Mouse (Mus musculus) testis, adult 2 months (tissue): ENCODE measurements around the gene Spen.

ENCODE experiments used
- CTCF ChIP-seq: fragments of 200-500 bp; IDR thresholded peaks from 2 replicates; pipeline ENCODE4 v1.5.1; 2012; ENCODE audit warnings: low read depth, mild to moderate bottlenecking, inconsistent platforms, low read length, moderate library complexity; ENCODE audit not compliant: control insufficient read depth, insufficient read depth, insufficient replicate concordance
- POLR2A ChIP-seq: fragments of 200-500 bp; IDR thresholded peaks from 2 replicates; pipeline ENCODE4 v1.6.1; 2012; ENCODE audit warnings: low read depth, mild to moderate bottlenecking, inconsistent platforms, low read length, moderate library complexity; ENCODE audit not compliant: control insufficient read depth

DNA sequence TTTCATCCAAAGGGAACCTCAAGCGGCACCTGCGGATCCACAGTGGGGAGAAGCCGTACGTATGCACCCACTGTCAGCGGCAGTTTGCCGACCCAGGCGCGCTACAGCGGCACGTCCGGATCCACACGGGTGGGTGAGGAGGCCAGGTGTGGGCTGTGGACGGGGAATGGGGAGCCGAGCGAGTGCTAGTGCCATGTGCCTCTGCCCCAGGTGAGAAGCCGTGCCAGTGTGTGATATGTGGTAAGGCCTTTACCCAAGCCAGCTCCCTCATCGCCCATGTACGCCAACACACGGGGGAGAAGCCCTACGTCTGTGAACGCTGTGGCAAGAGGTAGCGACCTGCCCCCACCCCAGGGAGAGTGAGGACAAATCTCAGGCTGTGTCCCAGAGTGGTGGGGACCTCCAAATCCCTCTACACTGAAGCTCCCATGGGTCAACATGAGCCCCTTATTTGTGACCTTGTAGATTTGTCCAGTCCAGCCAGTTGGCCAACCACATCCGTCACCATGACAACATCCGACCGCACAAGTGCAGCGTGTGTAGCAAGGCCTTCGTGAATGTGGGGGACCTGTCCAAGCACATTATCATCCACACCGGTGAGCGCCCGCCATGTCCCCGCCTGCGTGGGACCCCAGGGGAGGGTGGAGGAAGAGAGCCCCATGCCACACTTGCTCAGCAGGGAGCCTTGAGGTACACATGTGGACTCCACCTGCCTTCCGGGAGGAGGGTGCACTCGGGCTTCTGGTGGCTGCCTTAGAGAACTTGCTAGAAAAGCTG, 72.7 kb downstream of the Spen start:
- no peak for TF ChIP-seq CTCF
- TF ChIP-seq POLR2A: no peak
